Mouse (Mus musculus) G1E (cell line): ENCODE results near the gene Dusp15. TPM values are rescaled to one million over a fixed set of nuclear protein-coding genes. Genes with fewer than 3 reads are reported as not detected.

ENCODE experiments used
- ATAC-seq: 2 replicates; pipeline ENCODE4 v1.8.0; 2016; ENCODE audit warnings: mild to moderate bottlenecking; ENCODE audit not compliant: insufficient number of reproducible peaks, poor library complexity, low FRiP score, severe bottlenecking; ENCODE audit errors: extremely low read depth
- DNase-seq: peaks from one replicate; pipeline ENCODE4 v3.0.0; 2012; ENCODE audit warnings: low spot score
- H3K27me3 ChIP-seq: 2 replicates; pipeline ENCODE4 v1.6.1; 2012; ENCODE audit warnings: mild to moderate bottlenecking, low read length, inconsistent platforms; ENCODE audit not compliant: insufficient read depth
- H3K36me3 ChIP-seq: replicated peaks from 2 replicates; pipeline ENCODE3; 2012; ENCODE audit warnings: mild to moderate bottlenecking, inconsistent platforms
- H3K4me1 ChIP-seq: 2 replicates; pipeline ENCODE4 v1.6.1; 2012; ENCODE audit warnings: low read depth, low read length, inconsistent platforms, mixed read lengths; ENCODE audit not compliant: insufficient read depth
- H3K4me3 ChIP-seq: 2 replicates; pipeline ENCODE4 v1.5.1; 2012; ENCODE audit warnings: low read depth, mild to moderate bottlenecking, inconsistent platforms, low read length, moderate library complexity, mixed read lengths
- H3K9me3 ChIP-seq: replicated peaks from 2 replicates; pipeline ENCODE4 v1.6.1; 2012; ENCODE audit warnings: inconsistent platforms
- CTCF ChIP-seq: IDR thresholded peaks from 2 replicates; pipeline ENCODE4 v1.5.1; 2012; ENCODE audit warnings: low read depth, low read length, inconsistent platforms, mixed read lengths
- GATA1 ChIP-seq: IDR thresholded peaks from 2 replicates; pipeline ENCODE4 v1.6.1; 2012; ENCODE audit warnings: borderline replicate concordance, low read length, inconsistent platforms, mixed read lengths
- GATA2 ChIP-seq: IDR thresholded peaks from 2 replicates; pipeline ENCODE4 v1.6.1; 2012; ENCODE audit warnings: low read depth, low read length, inconsistent platforms, borderline replicate concordance
- POLR2AphosphoS5 ChIP-seq: IDR thresholded peaks from 2 replicates; pipeline ENCODE4 v1.6.1; 2012; ENCODE audit warnings: low read depth, low read length, inconsistent platforms; ENCODE audit not compliant: insufficient replicate concordance
- TAL1 ChIP-seq: conservative IDR thresholded peaks from 2 replicates; pipeline ENCODE4 v1.6.1; 2012; ENCODE audit warnings: low read depth, low read length, inconsistent platforms, mixed read lengths
- polyA plus RNA-seq: library from polyadenylated mRNA; stranded (reverse); fragments of >175 nt; gene quantifications from 2 replicates; pipeline ENCODE4 v1.2.3, GENCODE M21; 2012
- total RNA-seq, 2 experiments: library from RNA; stranded (forward) in 1 of 2; stranded (reverse) in 1 of 2; fragments of 200-1000 nt in 1 of 2; fragments of >200 nt in 1 of 2; fragmentation: Nextera tagmentation in 1 of 2; gene quantifications; 2 replicates each; pipeline ENCODE4 v1.2.3; 2014 to 2017

Dusp15 gene
- total and polyA plus RNA-seq, 3 experiments, result 0.11 TPM; not detected in 2

DNA sequence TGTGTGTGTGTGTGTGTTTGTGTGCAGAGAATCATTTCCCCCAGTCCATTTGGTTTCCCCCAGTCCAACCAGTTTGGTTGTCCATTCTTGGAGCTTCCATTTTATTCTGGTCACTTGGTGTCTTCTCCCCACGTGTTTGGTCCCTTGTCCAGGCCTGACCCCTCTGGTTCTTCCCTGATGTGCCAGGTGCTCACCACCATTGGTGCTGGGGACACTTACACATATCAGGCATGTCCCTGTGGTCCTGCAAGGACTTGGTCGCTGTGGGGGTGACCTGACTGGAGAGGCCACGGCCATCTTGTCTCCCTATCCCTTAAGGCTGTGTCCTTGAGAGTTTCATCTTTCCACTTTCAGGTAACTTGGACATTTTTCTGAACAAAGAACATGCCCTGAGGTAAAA, 54.6 kb downstream of the Dusp15 start:
- H3K27me3 ChIP-seq, result peaks cover 6% of the 10 kb centered on the region
- DNase-seq (no peak), ATAC-seq (no peak)
- no peak overlapping the region for H3K4me3 ChIP-seq
- TF ChIP-seq TAL1 (no peak), CTCF (no peak), POLR2AphosphoS5 (no peak), GATA2 (no peak), GATA1 (no peak)
- peaks cover 6% of the 10 kb centered on the region for H3K4me1 ChIP-seq
- peaks cover 43% of the 10 kb centered on the region for H3K36me3 ChIP-seq
- H3K9me3 ChIP-seq, result no peaks in the 10 kb centered on the region

GRCm38 (mm10) chr2:152895834-152896233, 55.7 kb downstream of the Dusp15 start:
- ATAC-seq (no peak), DNase-seq (no peak)
- Histone ChIP-seq H3K27me3 (no peaks in the 10 kb centered on the region), H3K4me1 (no peaks in the 10 kb centered on the region), H3K9me3 (no peaks in the 10 kb centered on the region), H3K36me3 (peaks cover 53% of the 10 kb centered on the region), H3K4me3 (no peak overlapping the region)
- no peak for TF ChIP-seq GATA2
- no peak for TF ChIP-seq CTCF
- TF ChIP-seq TAL1, result no peak
- no peak for TF ChIP-seq POLR2AphosphoS5
- TF ChIP-seq GATA1, result no peak

Other genes starting within 250 kb of the Dusp15 start
- 20.8 and 21.7 TPM in 2 replicates for gene Id1, start 215.4 kb downstream of the Dusp15 start, total RNA-seq (2014; fragmentation: Nextera tagmentation)
- 33.2 and 41.4 TPM in 2 replicates for gene Id1, start 215.4 kb downstream of the Dusp15 start, total RNA-seq (2017)
- gene Id1, start 215.4 kb downstream of the Dusp15 start, polyA plus RNA-seq, result 110 TPM in 2 replicates
- gene Cox4i2, start 197.5 kb downstream of the Dusp15 start, total RNA-seq (2014; fragmentation: Nextera tagmentation), result not detected in 2 replicates
- 0.16 TPM in 1 of 2 replicates, not detected in the other for gene Cox4i2, start 197.5 kb downstream of the Dusp15 start, total RNA-seq (2017)
- not detected in 2 replicates for gene Cox4i2, start 197.5 kb downstream of the Dusp15 start, polyA plus RNA-seq
- 35.2 and 79.6 TPM in 2 replicates for gene Bcl2l1, start 120.0 kb downstream of the Dusp15 start, total RNA-seq (2014; fragmentation: Nextera tagmentation)
- 27.0 and 31.6 TPM in 2 replicates for gene Bcl2l1, start 120.0 kb downstream of the Dusp15 start, total RNA-seq (2017)
- gene Bcl2l1, start 120.0 kb downstream of the Dusp15 start, polyA plus RNA-seq, result 63.3 and 82.7 TPM in 2 replicates
- gene Tpx2, start 103.7 kb downstream of the Dusp15 start, total RNA-seq (2014; fragmentation: Nextera tagmentation), result 257 and 315 TPM in 2 replicates
- gene Tpx2, start 103.7 kb downstream of the Dusp15 start, total RNA-seq (2017), result 119 and 142 TPM in 2 replicates
- gene Tpx2, start 103.7 kb downstream of the Dusp15 start, polyA plus RNA-seq, result 11.7 and 16.7 TPM in 2 replicates
- not detected in 2 replicates for gene Mylk2, start 40.3 kb downstream of the Dusp15 start, total RNA-seq (2014; fragmentation: Nextera tagmentation)
- 0.11 TPM in 1 of 2 replicates, not detected in the other for gene Mylk2, start 40.3 kb downstream of the Dusp15 start, total RNA-seq (2017)
- not detected in 2 replicates for gene Mylk2, start 40.3 kb downstream of the Dusp15 start, polyA plus RNA-seq
- not detected in 2 replicates for gene Foxs1, start 18.5 kb downstream of the Dusp15 start, total RNA-seq (2014; fragmentation: Nextera tagmentation)
- gene Foxs1, start 18.5 kb downstream of the Dusp15 start, total RNA-seq (2017), result not detected in 2 replicates
- not detected in 2 replicates for gene Foxs1, start 18.5 kb downstream of the Dusp15 start, polyA plus RNA-seq
- gene Ttll9, start 10.8 kb upstream of the Dusp15 start, total RNA-seq (2014; fragmentation: Nextera tagmentation), result not detected in 2 replicates
- gene Ttll9, start 10.8 kb upstream of the Dusp15 start, total RNA-seq (2017), result not detected in 2 replicates
- not detected in 2 replicates for gene Ttll9, start 10.8 kb upstream of the Dusp15 start, polyA plus RNA-seq
- gene Pdrg1, start 63.7 kb upstream of the Dusp15 start, total RNA-seq (2014; fragmentation: Nextera tagmentation), result 42.2 and 49.4 TPM in 2 replicates
- 142 and 154 TPM in 2 replicates for gene Pdrg1, start 63.7 kb upstream of the Dusp15 start, total RNA-seq (2017)
- gene Pdrg1, start 63.7 kb upstream of the Dusp15 start, polyA plus RNA-seq, result 49.4 and 63.4 TPM in 2 replicates
- not detected in 2 replicates for gene Xkr7, start 80.2 kb upstream of the Dusp15 start, total RNA-seq (2014; fragmentation: Nextera tagmentation)
- 0.05 and 0.06 TPM in 2 replicates for gene Xkr7, start 80.2 kb upstream of the Dusp15 start, total RNA-seq (2017)
- not detected in 2 replicates for gene Xkr7, start 80.2 kb upstream of the Dusp15 start, polyA plus RNA-seq
- gene Ccm2l, start 114.3 kb upstream of the Dusp15 start, total RNA-seq (2014; fragmentation: Nextera tagmentation), result not detected in 2 replicates
- 0.11 TPM in 1 of 2 replicates, not detected in the other for gene Ccm2l, start 114.3 kb upstream of the Dusp15 start, total RNA-seq (2017)
- not detected in 2 replicates for gene Ccm2l, start 114.3 kb upstream of the Dusp15 start, polyA plus RNA-seq
- not detected in 2 replicates for gene Hck, start 156.8 kb upstream of the Dusp15 start, total RNA-seq (2014; fragmentation: Nextera tagmentation)
- gene Hck, start 156.8 kb upstream of the Dusp15 start, total RNA-seq (2017), result 0.05 TPM in 1 of 2 replicates, not detected in the other
- gene Hck, start 156.8 kb upstream of the Dusp15 start, polyA plus RNA-seq, result not detected in 2 replicates
- gene Tm9sf4, start 209.6 kb upstream of the Dusp15 start, total RNA-seq (2014; fragmentation: Nextera tagmentation), result 90.5 and 109 TPM in 2 replicates
- gene Tm9sf4, start 209.6 kb upstream of the Dusp15 start, total RNA-seq (2017), result 42.9 and 46.8 TPM in 2 replicates
- gene Tm9sf4, start 209.6 kb upstream of the Dusp15 start, polyA plus RNA-seq, result 27.9 and 35.2 TPM in 2 replicates